Mouse (Mus musculus): ENCODE results near the gene Bahcc1.

The Bahcc1 gene

GRCm38 (mm10) chr11:120228116-120228890 lies 4.4 kb upstream of the Bahcc1 start:
- no peak for DNase-seq (ENCODE audit: low read depth in 2 of 2, low spot score in 2 of 2)

GRCm38 (mm10) chr11:120228911-120229437 lies 3.8 kb upstream of the Bahcc1 start:
- no peak for DNase-seq (ENCODE audit: low read depth in 2 of 2, low spot score in 2 of 2)

GRCm38 (mm10) chr11:120229861-120230751 lies 2.6 kb upstream of the Bahcc1 start:
- DNase-seq (ENCODE audit: low read depth in 2 of 2, low spot score in 2 of 2), result no peak

- DNase-seq (ENCODE audit: low read depth in 2 of 2, low spot score in 2 of 2), result no peak
Observed at GRCm38 (mm10) chr11:120230841-120231370, 1.8 kb upstream of the Bahcc1 start.

GRCm38 (mm10) chr11:120231379-120231778 lies 1.4 kb upstream of the Bahcc1 start:
- DNase-seq (ENCODE audit: low read depth in 2 of 2, low spot score in 2 of 2), result no peak

GRCm38 (mm10) chr11:120233441-120234135 lies 841 bp downstream of the Bahcc1 start:
- DNase-seq (ENCODE audit: low read depth in 2 of 2, low spot score in 2 of 2), result no peak

- DNase-seq (ENCODE audit: low read depth in 2 of 2, low spot score in 2 of 2), result peak in 1 of 2 experiments; percentile 11
Observed at GRCm38 (mm10) chr11:120234136-120234775, 1.5 kb downstream of the Bahcc1 start.

GRCm38 (mm10) chr11:120234776-120235181 lies 2.0 kb downstream of the Bahcc1 start:
- no peak for DNase-seq (ENCODE audit: low read depth in 2 of 2, low spot score in 2 of 2)

GRCm38 (mm10) chr11:120235385-120236113 lies 2.8 kb downstream of the Bahcc1 start:
- no peak for DNase-seq (ENCODE audit: low read depth in 2 of 2, low spot score in 2 of 2)

GRCm38 (mm10) chr11:120236114-120236437 lies 3.3 kb downstream of the Bahcc1 start:
- DNase-seq (ENCODE audit: low read depth in 2 of 2, low spot score in 2 of 2), result no peak

- DNase-seq (ENCODE audit: low read depth in 2 of 2, low spot score in 2 of 2), result no peak
Observed at GRCm38 (mm10) chr11:120236438-120237165, 3.9 kb downstream of the Bahcc1 start.

- no peak for DNase-seq (ENCODE audit: low read depth in 2 of 2, low spot score in 2 of 2)
Observed at GRCm38 (mm10) chr11:120237166-120238131, 4.7 kb downstream of the Bahcc1 start.

GRCm38 (mm10) chr11:120238306-120238705 lies 5.6 kb downstream of the Bahcc1 start:
- DNase-seq (ENCODE audit: low read depth in 2 of 2, low spot score in 2 of 2), result no peak

- no peak for DNase-seq (ENCODE audit: low read depth in 2 of 2, low spot score in 2 of 2)
Observed at GRCm38 (mm10) chr11:120238751-120239359, 6.1 kb downstream of the Bahcc1 start.

GRCm38 (mm10) chr11:120239581-120239991 lies 6.8 kb downstream of the Bahcc1 start:
- DNase-seq (ENCODE audit: low read depth in 2 of 2, low spot score in 2 of 2), result no peak

GRCm38 (mm10) chr11:120240206-120240605 lies 7.5 kb downstream of the Bahcc1 start:
- no peak for DNase-seq (ENCODE audit: low read depth in 2 of 2, low spot score in 2 of 2)

Data from CD8-positive naive resting alpha-beta T cell, adult 2 months (primary cell).